Mouse (Mus musculus) heart, embryonic 15.5 days (tissue): ENCODE results near the gene Cadps2. TPM values are rescaled to one million over a fixed set of nuclear protein-coding genes. Genes with fewer than 3 reads are reported as not detected.

Experiments
- ATAC-seq: fragments of 200-750 bp; cut with Nextera tagmentation; replicated peaks from 2 replicates; pipeline ENCODE4 v1.8.0; 2017; ENCODE audit warnings: low read depth, moderate TSS enrichment; ENCODE audit not compliant: insufficient number of reproducible peaks, insufficient read depth, low FRiP score
- H3K27ac ChIP-seq: fragments of 300-500 bp; sonication (generic); 2 replicates; pipeline ENCODE4 v1.5.1; 2015; ENCODE audit warnings: mild to moderate bottlenecking, inconsistent platforms
- H3K27me3 ChIP-seq: fragments of 300-500 bp; sonication (generic); 2 replicates; pipeline ENCODE4 v1.6.1; 2015; ENCODE audit warnings: inconsistent platforms
- H3K36me3 ChIP-seq: fragments of 300-500 bp; sonication (generic); 2 replicates; pipeline ENCODE4 v1.6.1; 2015; ENCODE audit warnings: mild to moderate bottlenecking, inconsistent platforms
- H3K4me1 ChIP-seq: fragments of 300-500 bp; sonication (generic); replicated peaks from 2 replicates; pipeline ENCODE4 v1.6.1; 2015; ENCODE audit warnings: inconsistent platforms
- H3K4me2 ChIP-seq: fragments of 300-500 bp; sonication (generic); 2 replicates; pipeline ENCODE4 v1.6.1; 2015; ENCODE audit warnings: inconsistent platforms, mild to moderate bottlenecking, moderate library complexity
- H3K4me3 ChIP-seq: fragments of 300-500 bp; sonication (generic); 2 replicates; pipeline ENCODE4 v1.5.1; 2015; ENCODE audit warnings: mild to moderate bottlenecking, inconsistent platforms
- H3K9ac ChIP-seq: fragments of 300-500 bp; sonication (generic); 2 replicates; pipeline ENCODE4 v1.6.1; 2015; ENCODE audit warnings: mild to moderate bottlenecking, inconsistent platforms
- H3K9me3 ChIP-seq: fragments of 300-500 bp; sonication (generic); replicated peaks from 2 replicates; pipeline ENCODE4 v1.6.1; 2016; ENCODE audit warnings: inconsistent platforms
- WGBS: fragments of 180-500 bp; shearing (Covaris S2); methylation state at CpG from one replicate; pipeline ENCODE4 v1.1.7; 2015; ENCODE audit warnings: mixed read lengths; 5-methylcytosine and 5-hydroxymethylcytosine counted together
- polyA plus RNA-seq: library from polyadenylated mRNA; unstranded; fragments of >200 nt; fragmentation: Nextera tagmentation; extraction: Ambion mirVana; gene quantifications from 2 replicates; pipeline ENCODE4 v1.2.1, GENCODE M21; 2015

Cadps2 gene
- polyA plus RNA-seq, 1 experiment from 2014 or later = 1.3 TPM

GRCm38 (mm10) chr6:23567651-23568050, 271.6 kb downstream of the Cadps2 start:
- Histone ChIP-seq H3K36me3 (no peaks in the 10 kb centered on the region), H3K4me2 (no peak overlapping the region), H3K27ac (no peak overlapping the region), H3K9ac (no peak overlapping the region), H3K4me1 (no peaks in the 10 kb centered on the region), H3K9me3 (no peaks in the 10 kb centered on the region), H3K27me3 (no peaks in the 10 kb centered on the region), H3K4me3 (no peak overlapping the region)
- no peak for ATAC-seq
- WGBS = 72% methylated on average over 1 of the region's 1 CpGs

- no peaks in the 10 kb centered on the region for H3K4me1 ChIP-seq
- H3K36me3 ChIP-seq = no peaks in the 10 kb centered on the region
- 66% methylated on average over 1 of the region's 1 CpGs for WGBS
- H3K4me3 ChIP-seq = no peak overlapping the region
- no peaks in the 10 kb centered on the region for H3K27me3 ChIP-seq
- H3K27ac ChIP-seq = no peak overlapping the region
- H3K4me2 ChIP-seq = no peak overlapping the region
- ATAC-seq = no peak
- no peak overlapping the region for H3K9ac ChIP-seq
- no peaks in the 10 kb centered on the region for H3K9me3 ChIP-seq
These were observed 289.3 kb downstream of the Cadps2 start for GRCm38 (mm10) chr6:23549874-23550273.

GRCm38 (mm10) chr6:23523710-23524109, 315.5 kb downstream of the Cadps2 start:
- Histone ChIP-seq H3K4me1 (no peaks in the 10 kb centered on the region), H3K4me2 (no peak overlapping the region), H3K9me3 (no peaks in the 10 kb centered on the region), H3K9ac (no peak overlapping the region), H3K27me3 (no peaks in the 10 kb centered on the region), H3K36me3 (no peaks in the 10 kb centered on the region), H3K27ac (no peak overlapping the region), H3K4me3 (no peak overlapping the region)
- 80% methylated on average over 2 of the region's 2 CpGs for WGBS
- ATAC-seq = no peak

GRCm38 (mm10) chr6:23522556-23522955, 316.7 kb downstream of the Cadps2 start:
- H3K4me1 ChIP-seq = no peaks in the 10 kb centered on the region
- no peak overlapping the region for H3K4me2 ChIP-seq
- no peaks in the 10 kb centered on the region for H3K27me3 ChIP-seq
- no peaks in the 10 kb centered on the region for H3K36me3 ChIP-seq
- 84% methylated on average over 5 of the region's 5 CpGs for WGBS
- H3K9ac ChIP-seq = no peak overlapping the region
- ATAC-seq = no peak
- H3K9me3 ChIP-seq = no peaks in the 10 kb centered on the region
- H3K27ac ChIP-seq = no peak overlapping the region
- H3K4me3 ChIP-seq = no peak overlapping the region

GRCm38 (mm10) chr6:23498611-23499010, 340.6 kb downstream of the Cadps2 start:
- ATAC-seq = no peak

GRCm38 (mm10) chr6:23491804-23492203, 347.4 kb downstream of the Cadps2 start:
- no peak for ATAC-seq
- H3K27me3 ChIP-seq = no peaks in the 10 kb centered on the region
- WGBS = 42% methylated on average over 7 of the region's 7 CpGs

More at GRCm38 (mm10) chr6:23498611-23499010, 340.6 kb downstream of the Cadps2 start:
- Histone ChIP-seq H3K4me1 (no peaks in the 10 kb centered on the region), H3K27ac (no peak overlapping the region), H3K36me3 (no peaks in the 10 kb centered on the region), H3K4me2 (no peak overlapping the region), H3K27me3 (no peaks in the 10 kb centered on the region), H3K9ac (no peak overlapping the region), H3K9me3 (no peaks in the 10 kb centered on the region), H3K4me3 (no peak overlapping the region)
- WGBS = 48% methylated on average over 5 of the region's 5 CpGs

GRCm38 (mm10) chr6:23490431-23490830, 348.8 kb downstream of the Cadps2 start:
- Histone ChIP-seq H3K9me3 (no peaks in the 10 kb centered on the region), H3K9ac (no peak overlapping the region), H3K4me2 (no peak overlapping the region), H3K27me3 (no peaks in the 10 kb centered on the region), H3K4me1 (no peaks in the 10 kb centered on the region), H3K36me3 (no peaks in the 10 kb centered on the region), H3K27ac (no peak overlapping the region), H3K4me3 (no peak overlapping the region)
- 62% methylated on average over 2 of the region's 2 CpGs for WGBS
- no peak for ATAC-seq

More at GRCm38 (mm10) chr6:23491804-23492203, 347.4 kb downstream of the Cadps2 start:
- Histone ChIP-seq H3K36me3 (no peaks in the 10 kb centered on the region), H3K4me3 (no peak overlapping the region), H3K9me3 (no peaks in the 10 kb centered on the region), H3K4me1 (no peaks in the 10 kb centered on the region), H3K9ac (no peak overlapping the region), H3K27ac (no peak overlapping the region), H3K4me2 (no peak overlapping the region)

GRCm38 (mm10) chr6:23489046-23489445, 350.2 kb downstream of the Cadps2 start:
- Histone ChIP-seq H3K4me2 (no peak overlapping the region), H3K9me3 (no peaks in the 10 kb centered on the region), H3K4me1 (no peaks in the 10 kb centered on the region), H3K4me3 (no peak overlapping the region), H3K36me3 (no peaks in the 10 kb centered on the region), H3K27me3 (no peaks in the 10 kb centered on the region), H3K27ac (no peak overlapping the region), H3K9ac (no peak overlapping the region)
- ATAC-seq = no peak
- WGBS = 61% methylated on average over 2 of the region's 2 CpGs

GRCm38 (mm10) chr6:23472686-23473085, 366.5 kb downstream of the Cadps2 start:
- H3K4me1 ChIP-seq = no peaks in the 10 kb centered on the region
- no peak overlapping the region for H3K4me3 ChIP-seq
- no peak overlapping the region for H3K9ac ChIP-seq
- no peaks in the 10 kb centered on the region for H3K27me3 ChIP-seq
- H3K36me3 ChIP-seq = no peaks in the 10 kb centered on the region
- 68% methylated on average over 2 of the region's 2 CpGs for WGBS
- H3K4me2 ChIP-seq = no peak overlapping the region
- H3K9me3 ChIP-seq = no peaks in the 10 kb centered on the region
- ATAC-seq = no peak
- no peak overlapping the region for H3K27ac ChIP-seq

- H3K36me3 ChIP-seq = no peaks in the 10 kb centered on the region
- no peak overlapping the region for H3K4me3 ChIP-seq
- H3K27ac ChIP-seq = no peak overlapping the region
- no peaks in the 10 kb centered on the region for H3K4me1 ChIP-seq
- H3K9ac ChIP-seq = no peak overlapping the region
- ATAC-seq = no peak
- WGBS = 50% methylated on average over 2 of the region's 2 CpGs
- H3K9me3 ChIP-seq = no peaks in the 10 kb centered on the region
- H3K27me3 ChIP-seq = no peaks in the 10 kb centered on the region
- no peak overlapping the region for H3K4me2 ChIP-seq
These were observed 367.4 kb downstream of the Cadps2 start for GRCm38 (mm10) chr6:23471830-23472229.

GRCm38 (mm10) chr6:23467885-23468284, 371.3 kb downstream of the Cadps2 start:
- 91% methylated on average over 4 of the region's 4 CpGs for WGBS
- H3K36me3 ChIP-seq = no peaks in the 10 kb centered on the region
- no peak for ATAC-seq

GRCm38 (mm10) chr6:23462600-23463280, 376.5 kb downstream of the Cadps2 start:
- WGBS = 21% methylated on average over 8 of the region's 8 CpGs
- Histone ChIP-seq H3K27me3 (no peaks in the 10 kb centered on the region), H3K4me2 (peak overlapping the region; percentile 41; the same call in 1 of the 2 replicates), H3K4me3 (no peak overlapping the region; the same call in 1 of the 2 replicates), H3K9me3 (no peaks in the 10 kb centered on the region), H3K4me1 (no peaks in the 10 kb centered on the region), H3K9ac (no peak overlapping the region), H3K27ac (no peak overlapping the region), H3K36me3 (no peaks in the 10 kb centered on the region)
- no peak for ATAC-seq

More at GRCm38 (mm10) chr6:23467885-23468284, 371.3 kb downstream of the Cadps2 start:
- Histone ChIP-seq H3K27me3 (no peaks in the 10 kb centered on the region), H3K4me1 (no peaks in the 10 kb centered on the region), H3K27ac (no peak overlapping the region), H3K4me3 (no peak overlapping the region), H3K9ac (no peak overlapping the region), H3K4me2 (no peak overlapping the region), H3K9me3 (no peaks in the 10 kb centered on the region)
